Mouse (Mus musculus) G1E (cell line): ENCODE results near the gene Aass. TPM values are rescaled to one million over a fixed set of nuclear protein-coding genes. Genes with fewer than 3 reads are reported as not detected.
"Not testable (repeated sequence)": the region's sequence is repeated elsewhere in the genome, so short reads cannot be mapped to it uniquely, and the experiment has no call there.

Experiments used
- ATAC-seq: 2 replicates; pipeline ENCODE4 v1.8.0; 2016; ENCODE audit warnings: mild to moderate bottlenecking; ENCODE audit not compliant: insufficient number of reproducible peaks, poor library complexity, low FRiP score, severe bottlenecking; ENCODE audit errors: extremely low read depth
- DNase-seq: peaks from one replicate; pipeline ENCODE4 v3.0.0; 2012; ENCODE audit warnings: low spot score
- H3K27me3 ChIP-seq: 2 replicates; pipeline ENCODE4 v1.6.1; 2012; ENCODE audit warnings: mild to moderate bottlenecking, low read length, inconsistent platforms; ENCODE audit not compliant: insufficient read depth
- H3K36me3 ChIP-seq: replicated peaks from 2 replicates; pipeline ENCODE3; 2012; ENCODE audit warnings: mild to moderate bottlenecking, inconsistent platforms
- H3K4me1 ChIP-seq: 2 replicates; pipeline ENCODE4 v1.6.1; 2012; ENCODE audit warnings: low read depth, low read length, inconsistent platforms, mixed read lengths; ENCODE audit not compliant: insufficient read depth
- H3K4me3 ChIP-seq: 2 replicates; pipeline ENCODE4 v1.5.1; 2012; ENCODE audit warnings: low read depth, mild to moderate bottlenecking, inconsistent platforms, low read length, moderate library complexity, mixed read lengths
- H3K9me3 ChIP-seq: replicated peaks from 2 replicates; pipeline ENCODE4 v1.6.1; 2012; ENCODE audit warnings: inconsistent platforms
- CTCF ChIP-seq: IDR thresholded peaks from 2 replicates; pipeline ENCODE4 v1.5.1; 2012; ENCODE audit warnings: low read depth, low read length, inconsistent platforms, mixed read lengths
- GATA1 ChIP-seq: IDR thresholded peaks from 2 replicates; pipeline ENCODE4 v1.6.1; 2012; ENCODE audit warnings: borderline replicate concordance, low read length, inconsistent platforms, mixed read lengths
- GATA2 ChIP-seq: IDR thresholded peaks from 2 replicates; pipeline ENCODE4 v1.6.1; 2012; ENCODE audit warnings: low read depth, low read length, inconsistent platforms, borderline replicate concordance
- POLR2AphosphoS5 ChIP-seq: IDR thresholded peaks from 2 replicates; pipeline ENCODE4 v1.6.1; 2012; ENCODE audit warnings: low read depth, low read length, inconsistent platforms; ENCODE audit not compliant: insufficient replicate concordance
- TAL1 ChIP-seq: conservative IDR thresholded peaks from 2 replicates; pipeline ENCODE4 v1.6.1; 2012; ENCODE audit warnings: low read depth, low read length, inconsistent platforms, mixed read lengths
- polyA plus RNA-seq: library from polyadenylated mRNA; stranded (reverse); fragments of >175 nt; gene quantifications from 2 replicates; pipeline ENCODE4 v1.2.3, GENCODE M21; 2012
- total RNA-seq, 2 experiments: library from RNA; stranded (forward) in 1 of 2; stranded (reverse) in 1 of 2; fragments of 200-1000 nt in 1 of 2; fragments of >200 nt in 1 of 2; fragmentation: Nextera tagmentation in 1 of 2; gene quantifications; 2 replicates each; pipeline ENCODE4 v1.2.3; 2014 to 2017

The Aass gene
- total RNA-seq (2014; fragmentation: Nextera tagmentation) (not detected in 2 replicates), total RNA-seq (2017) (not detected in 2 replicates), polyA plus RNA-seq (not detected in 2 replicates)

- no peak for TF ChIP-seq CTCF
- Histone ChIP-seq H3K9me3 (no peaks in the 10 kb centered on the region), H3K36me3 (no peaks in the 10 kb centered on the region), H3K4me3 (no peak within 1 kb of the TSS), H3K27me3 (no peaks in the 10 kb centered on the region), H3K4me1 (no peaks in the 10 kb centered on the region)
- ATAC-seq: no peak
- no peak for DNase-seq
Measured at GRCm38 (mm10) chr6:23132573-23133181, at the start of gene Aass. Aass (minus strand) TSS chr6:23132986.

GRCm38 (mm10) chr6:23180096-23180495 is 47.3 kb upstream of the Aass start:
- H3K9me3 ChIP-seq: peaks cover 9% of the 10 kb centered on the region
- ATAC-seq: no peak
- H3K27me3 ChIP-seq: no peaks in the 10 kb centered on the region
- TF ChIP-seq POLR2AphosphoS5: no peak
- TF ChIP-seq GATA1: no peak
- TF ChIP-seq CTCF: no peak
- no peak for TF ChIP-seq TAL1
- TF ChIP-seq GATA2: no peak
- no peak overlapping the region for H3K4me3 ChIP-seq
- DNase-seq: no peak
- H3K36me3 ChIP-seq: no peaks in the 10 kb centered on the region
- no peaks in the 10 kb centered on the region for H3K4me1 ChIP-seq

- H3K36me3 ChIP-seq, ATAC-seq, DNase-seq, H3K9me3 ChIP-seq, H3K4me3 ChIP-seq, H3K27me3 ChIP-seq, H3K4me1 ChIP-seq: not testable (repeated sequence)
Measured at GRCm38 (mm10) chr6:23163824-23164223, 31.0 kb upstream of the Aass start.

- not testable (repeated sequence) for ATAC-seq, H3K9me3 ChIP-seq, H3K27me3 ChIP-seq, DNase-seq, H3K4me3 ChIP-seq, H3K4me1 ChIP-seq, H3K36me3 ChIP-seq
Measured at GRCm38 (mm10) chr6:23156357-23156756, 23.6 kb upstream of the Aass start.

GRCm38 (mm10) chr6:23153112-23153511 is 20.3 kb upstream of the Aass start:
- Histone ChIP-seq H3K36me3 (no peaks in the 10 kb centered on the region), H3K4me1 (no peaks in the 10 kb centered on the region), H3K9me3 (no peaks in the 10 kb centered on the region), H3K4me3 (no peak overlapping the region), H3K27me3 (no peaks in the 10 kb centered on the region)
- TF ChIP-seq GATA1 (no peak), GATA2 (no peak), TAL1 (no peak), POLR2AphosphoS5 (no peak), CTCF (no peak)
- no peak for ATAC-seq
- DNase-seq: no peak

GRCm38 (mm10) chr6:23147221-23147620 is 14.4 kb upstream of the Aass start:
- TF ChIP-seq GATA1 (no peak), POLR2AphosphoS5 (no peak), CTCF (no peak), GATA2 (no peak), TAL1 (no peak)
- DNase-seq: no peak
- Histone ChIP-seq H3K9me3 (no peaks in the 10 kb centered on the region), H3K4me3 (no peak overlapping the region), H3K27me3 (no peaks in the 10 kb centered on the region), H3K36me3 (no peaks in the 10 kb centered on the region), H3K4me1 (no peaks in the 10 kb centered on the region)
- ATAC-seq: no peak

GRCm38 (mm10) chr6:23143980-23144379 is 11.2 kb upstream of the Aass start:
- DNase-seq (no peak), ATAC-seq (no peak)
- no peak overlapping the region for H3K4me3 ChIP-seq
- no peaks in the 10 kb centered on the region for H3K9me3 ChIP-seq
- no peaks in the 10 kb centered on the region for H3K36me3 ChIP-seq
- no peak for TF ChIP-seq GATA1
- no peak for TF ChIP-seq TAL1
- no peak for TF ChIP-seq POLR2AphosphoS5
- no peak for TF ChIP-seq GATA2
- H3K4me1 ChIP-seq: no peaks in the 10 kb centered on the region
- H3K27me3 ChIP-seq: no peaks in the 10 kb centered on the region
